Mouse (Mus musculus) heart, embryonic 10.5 days (tissue): ENCODE measurements around the gene Gm17349. TPM values are rescaled to one million over a fixed set of nuclear protein-coding genes. Genes with fewer than 3 reads are reported as not detected.

Source experiments
- DNase-seq: peaks from one replicate; pipeline ENCODE4 v3.0.0-alpha.2; 2017; ENCODE audit warnings: low spot score
- H3K27ac ChIP-seq: fragments of 300-500 bp; sonication (generic); 2 replicates; pipeline ENCODE4 v1.5.1; 2016; ENCODE audit warnings: mild to moderate bottlenecking
- H3K27me3 ChIP-seq: fragments of 300-500 bp; sonication (generic); 2 replicates; pipeline ENCODE4 v1.6.1; 2016; ENCODE audit warnings: mild to moderate bottlenecking; ENCODE audit not compliant: poor library complexity, insufficient read depth, severe bottlenecking
- H3K36me3 ChIP-seq: fragments of 300-500 bp; sonication (generic); 2 replicates; pipeline ENCODE4 v1.6.1; 2016; ENCODE audit warnings: mild to moderate bottlenecking, moderate library complexity
- H3K4me1 ChIP-seq: fragments of 300-500 bp; sonication (generic); 2 replicates; pipeline ENCODE4 v1.6.1; 2016; ENCODE audit warnings: mild to moderate bottlenecking
- H3K4me3 ChIP-seq: fragments of 300-500 bp; sonication (generic); 2 replicates; pipeline ENCODE4 v1.5.1; 2016; ENCODE audit warnings: mild to moderate bottlenecking, moderate library complexity
- H3K9me3 ChIP-seq: fragments of 300-500 bp; sonication (generic); 2 replicates; pipeline ENCODE4 v1.6.1; 2016; ENCODE audit warnings: mild to moderate bottlenecking, moderate library complexity
- WGBS: fragments of 180-500 bp; shearing (Covaris S2); methylation state at CpG from one replicate; pipeline ENCODE4 v1.1.7; 2016; 5-methylcytosine and 5-hydroxymethylcytosine counted together
- polyA plus RNA-seq: library from polyadenylated mRNA; unstranded; fragments of >200 nt; fragmentation: Nextera tagmentation; extraction: Ambion mirVana; gene quantifications from 2 replicates; pipeline ENCODE4 v1.2.1, GENCODE M21; 2016

Gm17349 gene
- polyA plus RNA-seq, 1 experiment from 2014 or later, result not detected

- WGBS, result under 1% methylated on average over 68 of the region's 68 CpGs
- peaks cover 37% of the 10 kb centered on the region for H3K36me3 ChIP-seq
Measured at GRCm38 (mm10) chr15:99725341-99726155, 20.3 kb upstream of the Gm17349 start, which contains the start of gene Cox14. Gene Cox14, plus strand, starts transcription at chr15:99725618.

DNA sequence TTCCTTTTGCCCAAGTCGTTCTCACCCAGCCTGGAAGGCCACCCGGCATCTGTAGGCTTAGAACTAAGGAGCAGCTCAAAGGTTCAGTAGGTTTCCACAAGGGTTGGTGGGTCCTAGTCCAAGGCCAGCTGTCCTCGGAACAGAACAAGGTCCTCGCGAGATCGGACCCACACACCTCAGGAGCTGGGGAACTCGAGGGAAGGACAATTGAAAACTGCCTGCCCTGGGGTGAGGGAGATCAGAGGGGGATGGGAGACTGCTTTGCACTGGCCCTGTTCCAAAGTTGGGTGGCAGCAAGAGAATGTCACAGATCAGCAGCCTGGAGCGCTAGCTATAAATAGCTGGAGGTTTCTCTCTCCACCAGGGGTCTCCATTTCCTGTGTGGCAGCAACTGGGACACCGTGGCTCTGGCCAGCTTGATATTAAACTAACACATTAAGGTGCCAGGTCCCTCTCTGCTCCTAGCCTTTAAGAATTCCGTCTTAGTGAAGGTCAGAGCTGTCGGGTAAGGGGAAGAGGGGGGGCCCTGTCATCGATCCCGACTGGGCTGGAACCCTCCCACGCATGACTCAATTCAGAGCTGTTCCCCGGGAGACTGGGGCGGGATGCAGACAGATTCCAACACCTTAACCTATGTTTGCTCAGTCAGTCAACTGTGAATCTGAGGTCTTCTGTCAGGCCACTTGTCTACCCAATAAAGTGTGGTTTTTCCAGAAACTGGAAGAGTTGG lies 19.2 kb upstream of the Gm17349 start:
- peaks cover 43% of the 10 kb centered on the region for H3K4me1 ChIP-seq
- 7% methylated on average over 16 of the region's 16 CpGs for WGBS

More at GRCm38 (mm10) chr15:99725341-99726155, 20.3 kb upstream of the Gm17349 start, which contains the start of gene Cox14:
- Histone ChIP-seq H3K4me1 (peaks cover 43% of the 10 kb centered on the region), H3K27ac (peak within 1 kb of the TSS; percentile 97), H3K9me3 (no peaks in the 10 kb centered on the region), H3K4me3 (peak within 1 kb of the TSS; percentile 91), H3K27me3 (no peaks in the 10 kb centered on the region)
- DNase-seq, result peak; percentile 98

DNA sequence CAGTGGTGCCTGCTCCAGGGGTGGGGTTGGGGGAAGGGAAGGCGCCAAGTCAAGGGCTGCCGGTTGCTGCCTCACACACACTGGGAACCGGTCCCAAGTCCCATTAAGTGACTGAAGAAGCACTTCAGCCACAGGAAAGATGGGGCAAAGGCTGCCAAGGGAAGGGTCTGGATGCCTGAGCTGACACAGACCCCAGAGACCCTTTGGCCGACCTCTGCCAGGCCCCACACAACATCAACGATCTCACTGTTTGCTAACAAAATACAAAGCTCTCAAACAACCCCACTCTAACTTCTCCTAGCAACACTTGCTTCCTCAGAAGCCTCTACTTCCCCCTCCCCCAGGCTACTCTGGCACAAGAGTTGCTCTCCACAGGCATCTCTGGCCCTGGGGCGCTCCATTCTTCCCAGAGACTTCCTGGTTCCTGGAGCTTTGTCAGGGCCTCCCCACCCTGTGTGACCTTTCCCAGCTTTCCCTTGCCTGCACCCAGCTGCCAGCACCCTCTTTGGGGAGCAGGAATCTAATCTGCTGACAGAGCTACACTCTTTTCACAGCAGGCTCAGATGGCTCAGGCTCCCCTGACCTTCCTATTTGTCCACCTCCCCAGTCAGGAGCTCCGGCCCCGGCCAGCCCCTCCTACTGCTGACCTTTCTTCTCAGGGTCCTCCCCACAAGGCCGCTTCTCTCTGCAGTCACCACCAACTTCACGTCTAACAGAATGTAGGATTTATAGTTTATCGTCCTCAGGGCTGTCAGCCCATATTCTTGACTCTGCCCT lies 18.4 kb upstream of the Gm17349 start:
- Histone ChIP-seq H3K4me1 (peaks cover 43% of the 10 kb centered on the region), H3K27me3 (no peaks in the 10 kb centered on the region), H3K9me3 (no peaks in the 10 kb centered on the region), H3K27ac (peak overlapping the region; percentile 97), H3K36me3 (peaks cover 41% of the 10 kb centered on the region), H3K4me3 (peak overlapping the region; percentile 91)
- 14% methylated on average over 11 of the region's 11 CpGs for WGBS
- DNase-seq, result no peak

More for the DNA sequence above, 19.2 kb upstream of the Gm17349 start:
- H3K4me3 ChIP-seq, result peak overlapping the region; percentile 91
- no peaks in the 10 kb centered on the region for H3K9me3 ChIP-seq
- peak overlapping the region; percentile 97 for H3K27ac ChIP-seq
- peaks cover 43% of the 10 kb centered on the region for H3K36me3 ChIP-seq
- peak; percentile 92 for DNase-seq
- H3K27me3 ChIP-seq, result no peaks in the 10 kb centered on the region

DNA sequence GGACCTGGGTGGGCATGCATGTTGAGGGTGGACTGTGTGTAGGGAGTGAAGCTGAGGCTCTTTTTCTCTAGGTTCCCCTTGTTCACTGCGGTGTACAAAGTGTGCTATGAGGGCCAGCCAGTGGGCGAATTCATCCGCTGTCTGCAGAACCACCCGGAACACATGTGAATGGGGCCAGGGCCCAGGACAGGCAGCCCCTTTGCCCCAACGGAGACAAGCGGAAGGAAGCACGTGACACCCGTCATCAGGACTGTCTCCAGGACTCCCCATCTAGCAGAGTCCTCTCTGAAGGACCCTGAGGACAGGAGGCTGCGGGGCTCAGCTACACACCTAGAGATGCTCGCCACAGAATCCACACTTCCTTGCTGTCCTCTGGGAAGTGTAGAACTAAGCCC lies 17.8 kb upstream of the Gm17349 start:
- Histone ChIP-seq H3K27me3 (no peaks in the 10 kb centered on the region), H3K36me3 (peaks cover 41% of the 10 kb centered on the region), H3K27ac (peak overlapping the region; percentile 97), H3K4me3 (peak overlapping the region; percentile 91), H3K4me1 (peaks cover 43% of the 10 kb centered on the region), H3K9me3 (no peaks in the 10 kb centered on the region)
- 47% methylated on average over 10 of the region's 10 CpGs for WGBS
- no peak for DNase-seq

- Histone ChIP-seq H3K9me3 (no peaks in the 10 kb centered on the region), H3K27ac (0 out of 2 replicates have a peak overlapping the region, but pooled peaks have one; percentile 19), H3K36me3 (peaks cover 39% of the 10 kb centered on the region), H3K4me1 (peaks cover 50% of the 10 kb centered on the region), H3K27me3 (0 out of 2 replicates have a peak, but pooled peaks cover 7% of the 10 kb centered on the region), H3K4me3 (no peak overlapping the region)
- WGBS, result 77% methylated on average over 25 of the region's 25 CpGs
- DNase-seq, result no peak
Measured at GRCm38 (mm10) chr15:99721921-99722743, 16.8 kb upstream of the Gm17349 start.

DNA sequence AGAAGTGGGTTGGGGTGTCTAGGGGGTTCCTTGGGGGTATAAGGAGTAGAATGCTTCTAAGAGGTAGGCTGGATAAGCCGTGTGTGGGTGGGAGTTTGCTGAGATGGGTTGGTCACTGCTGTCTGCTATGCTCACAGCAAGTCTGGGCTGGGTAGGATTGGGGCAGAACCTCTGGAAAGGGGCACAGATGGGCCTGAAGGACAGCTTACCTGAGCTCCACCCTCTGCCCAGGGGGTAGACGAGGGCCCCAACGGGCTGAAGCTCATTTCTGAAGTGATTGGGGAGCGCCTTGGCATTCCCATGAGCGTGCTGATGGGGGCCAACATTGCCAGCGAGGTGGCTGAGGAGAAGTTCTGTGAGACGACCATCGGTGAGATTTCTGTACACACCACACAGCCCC lies 14.6 kb upstream of the Gm17349 start:
- no peak overlapping the region for H3K4me3 ChIP-seq
- peaks cover 50% of the 10 kb centered on the region for H3K4me1 ChIP-seq
- 0 out of 2 replicates have a peak, but pooled peaks cover 7% of the 10 kb centered on the region for H3K27me3 ChIP-seq
- DNase-seq, result no peak
- H3K9me3 ChIP-seq, result no peaks in the 10 kb centered on the region
- H3K27ac ChIP-seq, result no peak overlapping the region
- WGBS, result 70% methylated on average over 8 of the region's 8 CpGs
- H3K36me3 ChIP-seq, result peaks cover 49% of the 10 kb centered on the region

- 0 out of 2 replicates have a peak, but pooled peaks cover 7% of the 10 kb centered on the region for H3K27me3 ChIP-seq
- H3K4me3 ChIP-seq, result no peak overlapping the region
- WGBS, result 92% methylated on average over 9 of the region's 9 CpGs
- no peaks in the 10 kb centered on the region for H3K9me3 ChIP-seq
- DNase-seq, result no peak
- no peak overlapping the region for H3K27ac ChIP-seq
- H3K36me3 ChIP-seq, result peaks cover 59% of the 10 kb centered on the region
- peaks cover 46% of the 10 kb centered on the region for H3K4me1 ChIP-seq
Measured at GRCm38 (mm10) chr15:99718461-99719021, 13.3 kb upstream of the Gm17349 start.

DNA sequence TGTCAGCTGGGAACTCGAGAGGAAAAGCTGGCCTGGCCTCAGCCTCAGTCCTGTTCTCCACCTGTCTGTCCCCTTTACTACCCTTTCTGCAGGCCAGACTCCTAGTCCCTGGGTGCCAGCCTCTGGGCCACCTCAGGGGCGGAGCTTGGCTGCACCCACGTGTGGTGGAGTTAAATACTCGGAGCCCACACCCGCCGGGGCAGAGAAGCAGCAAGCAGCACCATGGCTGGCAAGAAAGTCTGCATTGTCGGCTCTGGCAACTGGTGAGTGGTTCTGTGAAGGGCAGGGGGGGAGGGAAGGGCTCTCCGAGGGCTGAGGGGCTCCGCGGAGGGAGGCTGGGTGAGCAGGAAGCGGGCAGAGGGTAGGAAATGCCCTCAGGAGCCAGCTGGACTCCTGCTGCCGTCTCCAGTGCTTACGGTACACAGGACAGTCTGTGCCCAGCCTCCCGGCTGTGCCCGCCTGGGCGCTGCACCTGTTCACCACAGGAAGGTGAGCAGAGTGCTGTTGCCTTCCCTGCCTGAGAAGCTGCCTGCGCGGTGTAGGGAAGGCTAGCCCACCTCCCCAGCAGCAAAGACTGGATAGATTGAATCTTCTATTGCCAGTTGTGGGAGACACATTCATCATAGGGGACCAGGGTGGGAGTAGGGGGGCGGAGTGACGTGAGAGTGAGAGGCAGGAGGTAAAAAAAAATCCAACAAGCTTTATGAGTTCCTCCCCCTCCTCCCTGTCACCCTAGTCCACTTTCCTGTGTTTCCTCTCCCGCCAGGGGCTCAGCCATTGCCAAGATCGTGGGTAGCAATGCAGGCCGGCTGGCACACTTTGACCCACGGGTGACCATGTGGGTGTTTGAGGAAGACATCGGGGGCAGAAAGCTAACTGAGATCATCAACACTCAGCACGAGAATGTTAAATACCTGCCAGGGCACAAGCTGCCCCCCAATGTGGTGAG lies 12.4 kb upstream of the Gm17349 start, which contains the start of gene Gpd1:
Gene Gpd1, plus strand, starts transcription at position 130 of the 949 bp plus-strand sequence.
- WGBS, result 71% methylated on average over 26 of the region's 26 CpGs
- Histone ChIP-seq H3K4me1 (peaks cover 46% of the 10 kb centered on the region), H3K36me3 (peaks cover 68% of the 10 kb centered on the region), H3K27me3 (0 out of 2 replicates have a peak, but pooled peaks cover 7% of the 10 kb centered on the region), H3K4me3 (no peak within 1 kb of the TSS; the same call in 1 of the 2 replicates), H3K9me3 (no peaks in the 10 kb centered on the region), H3K27ac (no peak within 1 kb of the TSS)
- no peak for DNase-seq

DNA sequence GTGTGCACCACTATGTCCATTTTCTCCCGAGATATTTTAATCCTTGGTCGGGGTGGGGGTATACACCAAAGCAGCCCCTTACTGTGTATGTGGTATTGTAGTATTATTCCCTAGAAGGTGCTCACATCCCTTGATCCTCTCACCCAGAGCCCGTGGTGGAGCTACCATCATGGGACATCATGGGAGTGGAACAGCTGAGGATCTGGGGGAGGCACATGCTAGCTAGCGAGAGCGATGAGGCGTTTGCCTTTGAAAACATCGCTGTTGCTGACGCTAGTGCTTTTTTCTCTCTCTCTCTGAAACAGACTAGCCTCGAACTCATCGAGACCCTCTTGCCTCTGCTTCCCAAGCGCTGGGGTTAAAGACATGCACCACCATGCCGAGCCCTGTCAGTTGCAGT lies 11.5 kb upstream of the Gm17349 start:
- H3K4me1 ChIP-seq, result peaks cover 44% of the 10 kb centered on the region
- DNase-seq, result no peak
- no peaks in the 10 kb centered on the region for H3K9me3 ChIP-seq
- 0 out of 2 replicates have a peak, but pooled peaks cover 7% of the 10 kb centered on the region for H3K27me3 ChIP-seq
- peaks cover 73% of the 10 kb centered on the region for H3K36me3 ChIP-seq
- H3K4me3 ChIP-seq, result no peak overlapping the region
- 83% methylated on average over 12 of the region's 12 CpGs for WGBS
- H3K27ac ChIP-seq, result no peak overlapping the region

GRCm38 (mm10) chr15:99715982-99716746 lies 10.9 kb upstream of the Gm17349 start:
- Histone ChIP-seq H3K36me3 (peaks cover 78% of the 10 kb centered on the region), H3K27ac (peak overlapping the region; percentile 56; the same call in 1 of the 2 replicates), H3K4me3 (peak overlapping the region; percentile 1; the same call in 1 of the 2 replicates), H3K4me1 (peaks cover 43% of the 10 kb centered on the region), H3K9me3 (no peaks in the 10 kb centered on the region), H3K27me3 (0 out of 2 replicates have a peak, but pooled peaks cover 7% of the 10 kb centered on the region)
- no peak for DNase-seq
- 71% methylated on average over 11 of the region's 11 CpGs for WGBS
